Mouse (Mus musculus): ENCODE results near the gene Sgsm1.

Sgsm1 gene

DNA sequence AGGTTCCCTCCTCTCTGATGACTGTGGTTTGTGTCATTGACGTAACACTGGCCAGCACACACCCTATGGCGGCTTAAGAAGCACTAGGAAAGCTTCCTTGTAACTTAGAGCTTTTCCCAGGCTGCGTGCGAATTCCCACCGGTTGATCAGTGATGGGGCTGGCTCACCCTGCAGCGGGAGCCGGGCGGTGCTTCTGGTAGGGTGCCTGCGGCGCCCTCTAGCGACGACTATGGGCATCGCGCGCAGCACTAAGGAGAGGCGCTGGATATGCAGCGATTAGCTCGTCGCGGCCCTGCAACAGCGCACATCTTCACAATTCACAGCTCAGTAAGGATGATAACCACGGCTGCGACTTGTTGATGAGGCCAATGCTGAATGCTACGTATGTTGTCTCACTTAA, 3.4 kb upstream of the Sgsm1 start:
- no peak for DNase-seq (ENCODE audit: low read depth)

DNA sequence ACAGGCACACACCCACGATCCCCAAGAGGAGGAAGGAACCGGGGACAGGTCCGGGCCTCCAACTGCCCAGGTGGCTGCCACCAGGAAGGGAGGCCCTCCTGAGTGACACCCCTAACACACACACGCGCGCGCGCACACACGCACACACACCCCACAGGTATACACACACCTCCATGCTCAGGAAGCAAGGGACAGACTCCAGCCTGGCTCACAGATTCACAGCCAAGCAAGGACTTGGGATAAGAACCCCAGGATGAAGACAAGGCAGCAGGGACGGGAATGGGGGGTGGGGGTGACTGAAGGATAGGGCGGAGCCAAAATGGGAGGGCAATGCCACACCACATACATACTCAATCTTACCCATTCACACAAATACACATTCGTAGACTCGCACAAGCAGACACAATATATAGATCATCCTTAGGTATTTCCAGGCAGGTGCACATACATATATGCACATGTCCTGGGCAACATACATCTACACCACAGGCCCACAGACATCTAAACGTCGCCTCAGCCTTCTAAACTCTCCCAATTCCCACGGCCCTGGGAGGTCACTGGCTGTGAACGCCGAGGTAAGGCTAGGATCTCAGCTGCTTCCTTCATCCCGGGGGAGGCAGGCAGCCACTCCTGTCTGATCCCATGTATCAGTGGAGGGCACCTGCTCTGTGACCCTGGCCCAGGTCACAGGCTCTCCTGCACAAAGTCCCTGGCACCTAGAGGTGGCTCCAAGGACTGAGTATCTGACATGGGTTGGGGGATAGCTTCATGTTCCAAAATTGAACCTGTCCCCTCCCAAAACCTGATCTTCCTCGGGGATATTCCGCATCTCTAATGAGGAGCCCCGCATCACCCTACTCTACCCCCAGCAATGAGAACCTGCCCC, 852 bp downstream of the Sgsm1 start:
- no peak for DNase-seq (ENCODE audit: low read depth)

DNA sequence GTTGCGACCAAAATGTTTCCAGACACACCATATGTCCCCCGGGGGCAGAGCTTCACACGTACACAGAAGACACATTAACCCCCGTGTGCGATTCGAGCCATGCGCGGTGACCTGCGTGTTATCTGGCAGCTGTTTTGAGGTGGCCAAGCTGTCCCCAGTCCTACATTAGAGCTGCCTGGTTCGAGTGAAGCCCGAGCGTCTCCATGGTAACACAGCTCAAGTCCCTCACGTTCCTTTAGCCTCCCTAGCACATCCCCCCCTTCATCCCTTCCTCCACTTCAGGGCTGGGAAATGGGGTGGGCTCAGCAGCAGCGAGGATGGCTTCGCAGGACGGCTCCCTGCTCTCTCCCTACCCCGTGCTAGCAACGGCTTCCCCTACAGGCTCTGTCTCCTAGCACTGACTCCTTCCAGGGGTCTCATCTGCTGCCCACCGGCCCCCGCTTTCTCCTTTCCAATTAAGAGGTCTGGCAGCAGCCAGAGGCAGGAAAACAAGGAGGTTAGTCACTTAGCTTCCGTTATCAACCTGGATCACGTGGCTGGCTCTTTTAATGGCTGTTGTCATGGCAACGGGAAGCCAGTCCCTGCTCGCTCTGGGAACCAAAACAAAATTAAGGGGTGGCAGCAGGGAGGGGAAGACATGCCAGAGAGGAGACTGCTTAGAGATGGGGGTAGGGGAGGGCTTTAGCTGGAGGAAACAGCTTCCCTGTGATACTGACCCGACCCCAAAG, 3.7 kb downstream of the Sgsm1 start:
- no peak for DNase-seq (ENCODE audit: low read depth)

DNA sequence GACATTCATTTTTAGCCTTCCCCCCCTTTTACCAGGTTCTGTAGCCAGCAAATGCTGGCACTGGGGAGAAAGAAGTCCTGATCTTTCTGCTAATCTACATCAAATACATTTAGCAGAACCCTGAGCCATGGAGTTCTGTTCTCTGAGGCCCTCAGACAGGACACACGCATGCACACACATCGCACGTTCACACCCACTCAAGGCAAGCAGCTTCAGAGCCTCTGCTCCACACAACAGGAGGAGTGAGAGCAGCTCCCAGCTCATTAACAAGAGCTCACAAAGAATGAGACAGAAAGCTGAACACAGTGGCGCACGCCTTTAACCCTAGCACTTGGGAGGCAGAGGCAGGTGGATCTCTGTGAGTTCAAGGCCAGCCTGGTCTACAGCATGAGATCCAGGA, 6.1 kb downstream of the Sgsm1 start:
- DNase-seq (ENCODE audit: low read depth) = no peak

DNA sequence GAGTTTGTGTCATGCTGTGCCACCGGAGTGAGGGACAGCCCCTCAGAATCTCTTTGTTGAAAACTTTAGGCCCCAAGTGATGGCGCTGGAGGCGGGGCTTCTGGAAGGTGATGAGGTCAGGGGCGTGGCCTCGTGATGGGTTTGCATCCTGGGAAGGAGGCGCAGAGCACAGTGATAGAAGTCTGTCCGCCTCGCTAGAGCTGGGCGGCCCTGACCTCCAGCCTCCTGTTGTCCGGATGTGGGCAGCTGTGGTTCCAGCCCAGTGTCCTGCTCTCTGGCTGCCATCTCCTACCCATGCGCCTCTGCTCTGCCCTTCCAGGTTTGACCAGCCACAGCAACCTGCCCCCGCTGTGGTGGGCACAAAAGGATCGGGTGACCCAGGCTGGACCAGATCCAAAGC, 8.7 kb downstream of the Sgsm1 start:
- no peak for DNase-seq (ENCODE audit: low read depth)

DNA sequence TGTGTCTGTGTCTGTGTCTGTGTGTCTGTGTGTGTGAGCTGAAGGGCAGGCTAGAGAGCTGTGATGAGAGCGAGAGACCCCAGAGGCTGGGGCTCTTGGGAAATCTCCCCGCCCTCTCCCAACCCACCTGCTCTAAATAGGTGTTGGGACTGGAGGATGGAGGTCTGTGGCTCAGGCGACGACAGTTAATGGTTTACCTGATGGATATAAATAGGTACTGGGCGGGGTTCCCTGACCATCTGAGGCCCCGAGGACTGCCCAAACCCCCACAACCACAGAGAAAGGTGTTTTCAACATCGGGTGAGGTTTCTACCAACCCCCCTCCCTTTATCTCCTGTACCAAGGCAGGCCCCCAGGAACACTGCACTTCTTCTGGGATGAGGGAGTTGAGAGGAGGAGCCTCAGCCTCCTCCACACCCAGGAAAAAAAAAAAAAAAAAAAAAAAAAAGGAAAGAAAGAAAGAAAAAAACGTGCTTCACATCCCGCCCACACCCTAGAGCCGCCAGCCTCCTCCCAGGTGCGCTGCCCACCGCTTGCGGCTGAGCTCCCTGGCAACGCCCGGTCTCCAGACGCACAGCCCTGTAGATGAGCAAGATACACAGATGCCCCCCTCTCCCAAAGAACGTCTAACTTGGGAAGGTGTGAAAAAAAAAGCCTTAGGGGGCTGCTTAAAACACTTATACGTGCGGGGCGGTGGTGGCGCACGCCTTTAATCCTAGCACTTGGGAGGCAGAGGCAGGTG, 10.3 kb downstream of the Sgsm1 start:
- DNase-seq (ENCODE audit: low read depth) = no peak

DNA sequence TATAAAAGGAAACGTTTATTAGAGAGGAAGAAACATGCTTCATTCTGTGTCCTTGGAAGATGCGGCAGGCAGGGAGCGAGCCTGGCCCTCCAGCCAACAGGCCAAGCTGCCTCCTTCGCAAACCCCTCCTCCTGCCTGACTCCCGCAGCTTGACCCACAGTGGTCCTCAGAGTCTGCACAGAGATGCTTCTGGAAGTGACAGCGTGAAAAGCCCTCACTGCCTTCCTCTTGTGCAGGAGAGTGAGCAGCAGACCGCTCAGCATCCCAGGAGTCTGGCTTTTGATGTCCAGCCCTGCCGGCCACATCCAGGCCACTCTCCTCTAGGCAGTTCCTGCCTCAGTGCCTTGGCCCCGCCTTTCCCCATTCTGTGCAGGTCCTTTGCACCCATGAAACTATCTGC, 11.2 kb downstream of the Sgsm1 start:
- no peak for DNase-seq (ENCODE audit: low read depth)

DNA sequence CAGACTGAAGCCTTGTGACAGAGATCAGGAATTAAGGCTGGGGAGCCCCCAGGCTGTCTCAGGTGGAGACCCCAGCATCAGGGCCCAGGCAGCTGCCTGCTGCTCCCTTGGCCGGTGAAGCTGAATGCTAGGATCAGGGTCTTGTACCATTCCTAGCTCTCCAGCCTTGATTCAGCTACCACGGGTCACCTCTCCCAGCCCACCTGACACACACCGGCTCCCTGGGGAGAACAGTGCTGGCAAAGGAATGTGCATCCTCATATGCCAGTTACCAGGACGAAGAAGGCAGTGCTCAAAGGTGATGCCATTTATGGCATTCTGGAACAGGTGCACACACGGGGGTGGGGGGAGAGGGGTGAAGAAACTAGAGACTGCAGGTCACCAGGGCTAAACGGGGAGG, 11.8 kb downstream of the Sgsm1 start:
- no peak for DNase-seq (ENCODE audit: low read depth)

DNA sequence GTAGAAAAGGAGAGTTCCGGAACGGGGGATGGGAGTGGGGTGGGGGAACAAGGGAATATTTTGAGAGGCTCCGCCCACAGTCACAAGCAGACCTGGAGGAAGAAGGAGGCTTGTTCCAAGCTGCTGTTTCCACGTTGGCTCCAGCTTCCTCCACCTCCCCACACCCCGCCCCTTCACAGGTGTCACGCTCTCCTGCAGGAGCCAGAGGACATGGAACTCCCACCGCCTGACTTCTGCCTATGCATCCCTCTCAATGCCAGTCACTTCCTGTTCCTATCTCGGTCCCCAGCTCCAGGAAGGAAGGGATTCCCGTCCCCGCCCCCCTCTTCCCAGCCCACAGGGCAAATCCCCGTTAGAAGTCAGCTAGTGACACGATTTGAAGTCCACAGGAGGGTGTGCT, 12.5 kb downstream of the Sgsm1 start:
- no peak for DNase-seq (ENCODE audit: low read depth)

DNA sequence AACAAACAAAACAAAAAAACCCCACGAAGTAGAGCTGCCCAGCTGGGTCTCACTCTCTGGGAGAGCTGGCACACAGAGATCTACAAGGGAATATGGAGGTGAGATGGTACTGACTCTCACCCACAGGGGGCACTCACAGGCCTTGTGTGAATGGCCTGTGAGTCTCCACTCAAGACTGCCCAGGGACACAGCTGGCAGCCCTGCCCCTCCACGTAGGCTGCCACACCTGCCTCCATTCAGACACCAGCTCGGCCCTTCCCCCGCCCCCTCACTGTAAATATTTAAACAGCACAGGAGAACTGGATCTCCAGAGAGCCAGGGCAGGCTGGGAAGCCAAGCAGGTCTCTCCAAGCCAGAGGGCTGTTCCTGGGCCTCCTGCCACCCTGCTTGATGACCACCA, 14.8 kb downstream of the Sgsm1 start:
- DNase-seq (ENCODE audit: low read depth) = no peak

DNA sequence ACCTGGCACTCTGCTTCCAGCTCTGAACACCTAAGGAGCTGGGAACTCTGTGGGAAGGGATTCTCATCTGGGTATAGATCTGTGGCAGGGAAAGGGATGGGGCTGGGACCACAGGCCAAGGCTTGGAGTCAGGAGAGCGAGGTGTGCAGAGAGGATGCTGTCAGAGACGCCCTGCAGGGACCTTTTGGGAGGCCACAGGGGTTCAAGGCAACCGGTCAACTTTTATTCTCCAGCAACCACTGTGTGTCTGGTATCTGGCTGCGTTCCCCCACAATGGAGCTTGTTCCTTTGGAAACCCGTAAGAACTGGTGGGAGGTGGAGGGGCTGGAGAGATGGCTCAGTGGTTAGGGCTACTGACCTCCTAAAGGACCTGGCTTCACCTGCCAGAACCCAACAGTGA, 16.0 kb downstream of the Sgsm1 start:
- DNase-seq (ENCODE audit: low read depth) = no peak

DNA sequence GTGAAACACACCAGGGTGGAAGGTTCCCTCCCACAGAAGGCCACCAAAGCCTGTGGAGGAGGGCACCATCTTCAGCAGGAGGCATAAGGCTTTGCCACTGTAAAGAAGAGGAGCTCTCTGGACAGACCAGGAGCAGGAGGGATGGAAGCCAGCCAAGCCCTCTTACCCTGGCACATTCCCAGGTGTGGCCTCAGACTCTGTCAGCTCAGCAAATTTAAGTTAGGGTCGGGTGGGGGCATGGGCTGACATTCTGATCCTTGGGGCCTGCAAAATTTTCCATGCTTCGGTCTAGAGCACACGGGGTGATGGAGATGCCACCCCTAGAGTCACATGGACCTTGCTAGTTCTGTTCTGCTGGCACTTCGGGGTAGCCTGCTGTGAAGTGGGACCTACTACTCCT, 17.1 kb downstream of the Sgsm1 start:
- DNase-seq (ENCODE audit: low read depth) = no peak

DNA sequence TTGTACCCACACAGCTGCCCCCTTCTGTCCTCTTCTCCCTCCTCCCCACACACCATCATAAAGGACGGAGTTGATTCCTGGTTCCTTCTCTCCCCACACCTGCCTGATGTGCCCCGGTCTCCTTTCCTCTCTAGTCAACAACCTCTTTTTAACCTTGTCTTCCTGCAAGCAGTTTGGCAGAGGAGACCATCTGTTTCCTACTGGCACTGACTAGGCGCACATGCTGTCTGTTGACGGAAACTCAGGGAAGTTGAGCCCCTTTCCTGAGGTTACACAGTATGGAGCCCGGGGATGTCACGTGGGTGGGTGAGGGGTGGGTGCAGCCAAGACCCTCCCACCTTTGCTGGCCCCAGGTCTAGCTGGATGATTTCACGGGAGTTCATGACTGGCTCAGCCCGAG, 17.8 kb downstream of the Sgsm1 start:
- DNase-seq (ENCODE audit: low read depth) = no peak

DNA sequence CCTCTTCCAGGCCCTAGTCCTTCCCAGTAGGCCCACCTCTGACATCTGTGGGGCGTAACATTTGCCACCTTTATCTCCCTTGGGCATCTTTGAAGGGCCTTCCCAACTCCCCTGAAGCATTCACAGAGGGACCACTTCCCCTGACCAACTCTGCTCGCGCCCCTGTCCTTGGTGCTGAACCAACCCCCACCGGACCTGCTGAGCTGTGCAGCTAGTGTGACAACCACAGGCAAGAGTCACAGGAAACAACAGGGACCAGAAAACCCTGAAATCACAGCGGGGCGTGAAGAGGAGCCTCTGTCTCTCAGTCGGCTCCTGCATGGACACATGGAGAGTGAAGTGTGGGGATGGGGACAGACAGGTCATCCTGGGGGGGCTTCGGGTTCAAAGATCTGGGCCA, 18.4 kb downstream of the Sgsm1 start:
- peak; percentile 52 for DNase-seq (ENCODE audit: low read depth)

DNA sequence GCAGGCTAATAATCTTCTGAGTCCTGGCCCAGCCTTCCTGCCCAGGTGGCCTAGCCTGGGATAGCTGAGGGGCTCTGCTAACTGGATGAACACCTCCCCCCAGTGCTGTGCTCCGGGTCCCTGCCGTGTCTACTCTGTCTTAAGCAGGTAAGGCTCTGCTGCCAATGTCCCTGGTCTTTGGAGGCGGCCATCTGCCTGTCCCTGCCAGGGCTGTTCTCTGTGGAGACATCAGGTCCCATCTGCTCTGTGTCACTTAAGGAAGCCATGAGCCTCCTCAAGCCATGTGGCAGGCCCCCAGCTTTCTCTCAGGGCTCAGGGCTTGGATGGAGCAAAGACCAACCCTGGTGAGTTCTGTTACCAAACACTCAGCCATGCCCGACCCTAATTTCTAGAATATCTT, 19.5 kb downstream of the Sgsm1 start:
- DNase-seq (ENCODE audit: low read depth) = no peak

DNA sequence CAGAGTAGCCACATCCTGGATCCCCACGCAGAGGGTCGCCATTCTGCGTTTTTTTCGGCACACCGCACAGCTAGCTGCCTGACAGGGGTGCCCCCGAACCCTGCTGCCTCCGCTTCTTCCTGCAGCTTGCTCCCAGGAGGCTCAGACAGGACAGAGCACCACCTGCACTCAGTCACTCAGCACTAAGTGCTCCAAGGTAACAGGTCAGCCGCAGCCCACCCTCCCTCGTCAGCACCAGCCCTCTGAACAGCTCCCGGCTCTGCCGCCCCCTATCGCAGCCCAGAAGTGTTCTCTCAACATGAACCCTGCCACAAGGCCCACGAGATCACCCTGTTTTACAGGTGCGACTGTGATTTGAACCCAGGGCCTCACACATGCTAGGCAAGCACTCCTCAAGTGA, 20.4 kb downstream of the Sgsm1 start:
- no peak for DNase-seq (ENCODE audit: low read depth)

DNA sequence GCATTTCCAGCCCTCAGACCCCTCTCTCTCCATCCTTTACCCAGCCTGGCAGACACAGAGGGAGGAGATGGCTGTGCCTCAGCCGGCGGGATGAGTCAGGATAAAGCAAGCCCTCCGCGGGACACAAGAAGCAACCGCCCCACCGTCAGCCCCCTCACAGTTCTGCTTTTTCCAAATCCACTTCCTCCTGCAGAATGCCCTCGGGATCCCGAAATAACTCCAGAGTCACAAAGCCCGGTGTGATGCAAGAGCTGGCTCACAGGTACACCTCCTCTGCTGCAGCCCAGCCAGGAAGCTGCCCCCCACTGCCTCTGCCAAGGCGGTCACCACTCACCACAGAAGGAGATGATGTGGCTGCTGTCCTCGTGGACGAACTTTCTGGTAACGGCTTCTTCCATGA, 22.1 kb downstream of the Sgsm1 start:
- DNase-seq (ENCODE audit: low read depth) = no peak

DNA sequence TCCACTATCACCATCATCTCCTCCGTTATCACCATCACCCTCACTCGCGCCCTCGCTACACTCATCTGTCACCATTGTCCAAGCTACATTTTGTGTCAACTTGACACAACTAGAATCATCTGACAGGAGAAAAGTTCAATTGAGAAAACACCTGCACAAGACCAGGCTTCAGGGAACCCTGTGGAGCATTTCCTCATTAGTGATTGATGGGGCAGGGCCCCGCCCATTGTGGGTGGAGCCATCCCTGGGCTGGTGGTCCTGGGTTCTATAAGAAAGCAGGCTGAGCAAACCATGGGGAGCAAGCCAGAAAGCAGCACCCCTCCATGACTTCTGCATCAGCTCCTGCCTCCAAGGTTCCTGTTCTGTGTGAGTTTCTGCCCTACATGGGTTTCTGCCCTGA, 22.8 kb downstream of the Sgsm1 start:
- no peak for DNase-seq (ENCODE audit: low read depth)

DNA sequence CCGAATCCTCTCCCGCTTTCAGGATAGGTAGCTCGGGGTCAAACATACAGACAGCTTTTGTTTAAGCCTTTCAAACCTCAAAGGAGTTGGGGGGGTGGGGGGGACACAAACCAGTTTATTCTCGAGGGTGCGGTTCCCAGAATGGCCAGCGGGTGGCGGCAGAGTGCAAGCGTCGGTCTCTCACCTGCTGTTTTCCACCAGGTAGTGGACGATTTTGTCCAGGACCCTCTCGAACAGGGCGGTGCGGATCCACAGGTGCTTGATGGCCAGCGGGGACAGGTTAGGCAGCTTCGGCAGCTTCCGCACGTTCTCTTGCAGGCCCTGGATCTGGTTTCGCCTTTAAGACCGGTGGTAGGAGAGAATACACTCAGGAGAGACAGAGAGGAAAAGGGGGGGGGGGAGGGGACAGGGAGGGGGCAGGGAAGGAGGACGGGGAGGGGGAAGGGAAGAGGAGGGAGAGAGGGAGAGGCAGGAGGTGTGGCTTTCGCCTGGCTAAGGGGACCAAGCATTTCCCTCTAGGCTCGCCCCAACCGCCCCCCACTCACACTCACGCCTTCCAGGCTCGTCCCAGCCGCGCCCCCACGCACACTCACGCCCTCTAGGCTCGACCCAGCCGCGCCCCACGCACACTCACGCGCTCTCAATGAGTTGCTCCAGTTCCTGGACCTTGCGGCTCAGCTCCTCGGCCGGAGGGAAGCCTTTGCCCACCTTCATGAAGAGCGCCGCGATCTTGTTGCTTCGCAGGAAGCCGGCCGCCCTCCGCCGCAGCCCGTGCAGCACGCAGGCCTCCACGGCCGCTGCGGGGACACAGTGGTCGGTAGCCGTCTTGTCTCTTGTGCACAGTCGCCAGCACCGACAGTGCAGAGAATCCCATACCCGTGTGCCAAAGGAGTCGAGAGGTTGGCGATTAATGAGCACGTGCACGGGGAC, 23.7 kb downstream of the Sgsm1 start:
- DNase-seq (ENCODE audit: low read depth) = no peak

DNA sequence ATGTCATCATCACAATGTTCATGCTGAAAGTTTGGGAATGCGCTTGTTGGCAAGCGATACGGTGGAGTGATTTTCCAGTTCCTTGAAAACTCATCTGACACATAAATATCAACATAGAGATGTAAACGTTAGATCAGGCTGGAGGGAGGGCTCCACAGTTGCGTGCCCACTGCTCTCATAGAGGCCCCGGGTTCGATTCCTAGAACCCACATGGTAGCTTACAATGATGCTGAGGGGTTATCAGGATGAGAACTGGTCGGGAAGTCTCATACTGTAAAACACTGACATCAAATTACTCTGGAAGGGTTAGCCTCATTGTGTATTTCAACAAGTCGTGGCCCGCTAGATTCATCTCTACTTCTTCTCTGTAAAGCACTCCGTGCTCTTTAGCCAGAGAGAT, 24.5 kb downstream of the Sgsm1 start:
- no peak for DNase-seq (ENCODE audit: low read depth)

DNA sequence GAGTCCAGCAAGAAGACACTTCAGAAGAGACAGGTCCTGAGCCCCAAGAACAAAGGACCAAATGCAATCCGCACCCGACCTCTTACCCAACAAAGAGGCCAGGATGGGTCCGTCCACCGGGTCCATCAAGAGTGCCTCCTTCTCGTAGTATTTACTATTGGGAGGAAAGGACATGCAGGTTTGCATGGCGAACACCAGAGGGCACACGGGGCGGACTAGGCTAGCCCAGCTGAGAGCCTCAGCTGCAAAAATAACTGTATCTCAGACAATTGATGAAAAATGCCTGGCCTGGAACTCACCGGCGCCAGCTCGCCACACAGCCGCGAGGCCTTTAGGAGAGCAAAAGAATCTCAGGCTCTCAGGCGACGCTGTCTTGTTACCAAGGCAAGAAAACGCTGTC, 25.0 kb downstream of the Sgsm1 start:
- DNase-seq (ENCODE audit: low read depth) = no peak

DNA sequence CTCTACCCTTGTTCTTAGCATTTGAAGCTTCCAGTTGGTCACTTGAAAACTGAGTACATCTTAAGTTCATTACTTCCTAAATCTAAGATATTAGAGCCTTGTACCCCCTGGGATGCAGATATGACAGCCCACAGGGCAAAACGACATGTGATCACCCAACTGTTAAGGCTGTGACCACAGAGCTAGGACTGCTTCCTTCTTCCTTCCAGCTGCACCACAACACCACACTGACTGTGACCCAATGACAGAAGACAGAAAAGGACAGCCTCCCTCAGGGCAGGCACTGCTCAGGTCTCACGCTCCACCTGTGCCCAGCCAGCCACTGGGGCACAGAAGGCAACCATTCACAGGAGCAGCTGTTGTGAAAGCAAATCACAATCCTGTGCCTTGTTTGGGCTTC, 26.9 kb downstream of the Sgsm1 start:
- peak; percentile 79 for DNase-seq (ENCODE audit: low read depth)

Measured in 416B (cell line).